Mouse (Mus musculus) midbrain, postnatal 0 days (tissue): ENCODE data around the gene Anapc16. TPM values are rescaled to one million over a fixed set of nuclear protein-coding genes. Genes with fewer than 3 reads are reported as not detected.
"Not testable (repeated sequence)": the region's sequence is repeated elsewhere in the genome, so short reads cannot be mapped to it uniquely, and the experiment has no call there.

Experiments
- ATAC-seq: fragments of 200-750 bp; cut with Nextera tagmentation; 2 replicates; pipeline ENCODE4 v1.8.0; 2017; ENCODE audit warnings: moderate number of reproducible peaks, mild to moderate bottlenecking, moderate TSS enrichment, moderate library complexity; ENCODE audit not compliant: low FRiP score
- DNase-seq: peaks from one replicate; pipeline ENCODE4 v3.0.0-alpha.2; 2015; ENCODE audit warnings: low spot score
- H3K27ac ChIP-seq: fragments of 300-500 bp; sonication (generic); 2 replicates; pipeline ENCODE4 v1.5.1; 2014; ENCODE audit warnings: low read depth, mild to moderate bottlenecking, low read length, mixed read lengths
- H3K27me3 ChIP-seq: fragments of 300-500 bp; sonication (generic); 2 replicates; pipeline ENCODE4 v1.6.1; 2014; ENCODE audit warnings: low read length, control low read depth, mixed read lengths; ENCODE audit not compliant: insufficient read depth
- H3K36me3 ChIP-seq: fragments of 300-500 bp; sonication (generic); 2 replicates; pipeline ENCODE4 v1.6.1; 2014; ENCODE audit warnings: low read length, control low read depth, mixed read lengths; ENCODE audit not compliant: insufficient read depth
- H3K4me1 ChIP-seq: fragments of 300-500 bp; sonication (generic); 2 replicates; pipeline ENCODE4 v1.6.1; 2014; ENCODE audit warnings: mild to moderate bottlenecking, control low read depth, antibody characterized with exemption, low read length, mixed read lengths; ENCODE audit not compliant: insufficient read depth
- H3K4me2 ChIP-seq: fragments of 300-500 bp; sonication (generic); 2 replicates; pipeline ENCODE4 v1.6.1; 2014; ENCODE audit warnings: low read depth, mild to moderate bottlenecking, low read length, mixed read lengths; ENCODE audit not compliant: poor library complexity, severe bottlenecking
- H3K4me3 ChIP-seq: fragments of 300-500 bp; sonication (generic); 2 replicates; pipeline ENCODE4 v1.5.1; 2014; ENCODE audit warnings: low read depth, mild to moderate bottlenecking, low read length, moderate library complexity
- H3K9ac ChIP-seq: fragments of 300-500 bp; sonication (generic); replicated peaks from 2 replicates; pipeline ENCODE4 v1.6.1; 2014; ENCODE audit warnings: mild to moderate bottlenecking, low read length, moderate library complexity, mixed read lengths; ENCODE audit not compliant: poor library complexity, severe bottlenecking
- H3K9me3 ChIP-seq: fragments of 300-500 bp; sonication (generic); 2 replicates; pipeline ENCODE4 v1.6.1; 2016; ENCODE audit warnings: low read length, control low read depth
- CTCF ChIP-seq: IDR thresholded peaks from 2 replicates; pipeline ENCODE4 v1.5.1; 2016; ENCODE audit warnings: antibody characterized with exemption, mild to moderate bottlenecking
- WGBS: fragments of 180-500 bp; shearing (Covaris S2); extraction: QIAGEN DNeasy Blood & Tissue Kit; methylation state at CpG from one replicate; pipeline ENCODE4 v1.1.7; 2014; 5-methylcytosine and 5-hydroxymethylcytosine counted together
- polyA plus RNA-seq: library from polyadenylated mRNA; unstranded; fragments of >200 nt; fragmentation: Nextera tagmentation; extraction: Ambion mirVana; gene quantifications from 2 replicates; pipeline ENCODE4 v1.2.1, GENCODE M21; 2015
- total RNA-seq: library from RNA; depleted of rRNA; stranded (reverse); fragments of >200 nt; gene quantifications from 2 replicates; pipeline ENCODE4 v1.2.3, GENCODE M21; 2014

The Anapc16 gene
- total and polyA plus RNA-seq, 2 experiments from 2014 or later, result 57.4 to 118 TPM

- Histone ChIP-seq H3K27me3 (no peaks in the 10 kb centered on the region), H3K9me3 (no peaks in the 10 kb centered on the region), H3K4me1 (no peaks in the 10 kb centered on the region), H3K36me3 (peaks cover 16% of the 10 kb centered on the region; the same call in 1 of the 2 replicates), H3K4me3 (no peak overlapping the region), H3K27ac (no peak overlapping the region), H3K9ac (no peak overlapping the region), H3K4me2 (no peak overlapping the region)
- ATAC-seq (no peak), DNase-seq (no peak)
- 72% methylated on average over 3 of the region's 3 CpGs for WGBS
- no peak for TF ChIP-seq CTCF
These were observed 6.2 kb upstream of the Anapc16 start for GRCm38 (mm10) chr10:60009115-60009514.

DNA sequence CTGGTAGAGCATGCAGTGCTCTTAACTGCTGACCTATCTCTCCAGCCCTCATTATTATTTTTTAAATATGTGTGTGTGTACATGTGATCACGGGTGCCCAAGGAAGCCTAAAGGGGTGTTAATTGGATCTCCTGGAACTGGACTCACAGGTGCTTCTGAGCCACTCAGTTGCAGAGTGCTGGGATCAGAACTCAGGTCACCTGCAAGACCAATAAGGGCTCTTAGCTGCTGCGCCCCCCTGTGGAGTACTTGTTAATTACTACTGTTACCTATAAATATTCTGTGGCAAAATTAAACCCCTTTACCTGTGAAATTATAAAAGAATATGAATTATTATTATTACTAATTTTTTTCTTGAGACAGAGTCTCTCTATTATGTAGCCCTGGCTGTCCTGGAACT, 2.3 kb upstream of the Anapc16 start:
- 60% methylated on average over 2 of the region's 2 CpGs for WGBS
- no peaks in the 10 kb centered on the region for H3K27me3 ChIP-seq
- TF ChIP-seq CTCF, result peak; percentile 40; the same call in 1 of the 2 replicates
- H3K4me2 ChIP-seq, result no peak overlapping the region
- DNase-seq (no peak), ATAC-seq (no peak)
- H3K4me1 ChIP-seq, result peaks cover 6% of the 10 kb centered on the region; the same call in 1 of the 2 replicates
- no peak overlapping the region for H3K9ac ChIP-seq
- H3K9me3 ChIP-seq, result no peaks in the 10 kb centered on the region
- no peak overlapping the region for H3K4me3 ChIP-seq
- H3K27ac ChIP-seq, result no peak overlapping the region
- peaks cover 8% of the 10 kb centered on the region; the same call in 1 of the 2 replicates for H3K36me3 ChIP-seq

DNA sequence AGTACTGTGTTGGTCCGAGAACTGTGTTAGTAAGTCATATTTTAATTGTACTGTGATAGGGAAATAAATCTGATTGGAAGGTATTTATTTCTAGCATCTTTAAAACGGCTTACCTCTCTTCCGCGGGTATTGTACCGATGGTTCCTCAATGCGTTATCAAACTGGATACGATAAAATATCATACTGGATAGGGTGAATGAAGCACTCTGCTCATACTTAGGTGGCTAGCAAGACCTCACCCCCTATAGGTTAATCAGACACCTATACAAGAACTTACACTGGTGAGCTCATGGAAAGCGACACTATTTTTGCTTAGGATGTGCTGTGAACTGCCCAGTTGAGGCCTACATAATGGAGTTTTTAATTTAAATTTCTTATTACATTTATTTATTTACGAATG, 912 bp upstream of the Anapc16 start:
- H3K9me3 ChIP-seq, result no peaks in the 10 kb centered on the region
- TF ChIP-seq CTCF, result no peak
- H3K36me3 ChIP-seq, result 0 out of 2 replicates have a peak, but pooled peaks cover 3% of the 10 kb centered on the region
- 67% methylated on average over 9 of the region's 9 CpGs for WGBS
- ATAC-seq (no peak), DNase-seq (no peak)
- peak overlapping the region; percentile 62 for H3K4me3 ChIP-seq
- H3K27ac ChIP-seq, result peak overlapping the region; percentile 98
- peaks cover 6% of the 10 kb centered on the region; the same call in 1 of the 2 replicates for H3K4me1 ChIP-seq
- H3K9ac ChIP-seq, result peak overlapping the region; percentile 72
- no peaks in the 10 kb centered on the region for H3K27me3 ChIP-seq
- peak overlapping the region; percentile 67 for H3K4me2 ChIP-seq

- DNase-seq (peak; percentile 49), ATAC-seq (no peak; the same call in 1 of the 2 replicates)
- Histone ChIP-seq H3K27ac (peak overlapping the region; percentile 98), H3K9me3 (no peaks in the 10 kb centered on the region), H3K4me1 (peaks cover 6% of the 10 kb centered on the region; the same call in 1 of the 2 replicates), H3K4me2 (peak overlapping the region; percentile 67), H3K4me3 (peak overlapping the region; percentile 62), H3K9ac (peak overlapping the region; percentile 72), H3K36me3 (no peaks in the 10 kb centered on the region), H3K27me3 (no peaks in the 10 kb centered on the region)
- TF ChIP-seq CTCF, result peak; percentile 49
- WGBS, result under 1% methylated on average over 20 of the region's 21 CpGs
These were observed 348 bp upstream of the Anapc16 start for GRCm38 (mm10) chr10:60003213-60003752.

GRCm38 (mm10) chr10:60002203-60002602, 732 bp downstream of the Anapc16 start:
- Histone ChIP-seq H3K4me1 (peaks cover 6% of the 10 kb centered on the region; the same call in 1 of the 2 replicates), H3K4me2 (peak overlapping the region; percentile 67), H3K4me3 (peak overlapping the region; percentile 62), H3K27ac (peak overlapping the region; percentile 98), H3K9ac (peak overlapping the region; percentile 72), H3K27me3 (no peaks in the 10 kb centered on the region), H3K36me3 (no peaks in the 10 kb centered on the region), H3K9me3 (no peaks in the 10 kb centered on the region)
- WGBS, result 6% methylated on average over 12 of the region's 12 CpGs
- DNase-seq (no peak), ATAC-seq (0 out of 2 replicates have a peak, but pooled peaks have one; percentile 2)
- no peak for TF ChIP-seq CTCF

DNA sequence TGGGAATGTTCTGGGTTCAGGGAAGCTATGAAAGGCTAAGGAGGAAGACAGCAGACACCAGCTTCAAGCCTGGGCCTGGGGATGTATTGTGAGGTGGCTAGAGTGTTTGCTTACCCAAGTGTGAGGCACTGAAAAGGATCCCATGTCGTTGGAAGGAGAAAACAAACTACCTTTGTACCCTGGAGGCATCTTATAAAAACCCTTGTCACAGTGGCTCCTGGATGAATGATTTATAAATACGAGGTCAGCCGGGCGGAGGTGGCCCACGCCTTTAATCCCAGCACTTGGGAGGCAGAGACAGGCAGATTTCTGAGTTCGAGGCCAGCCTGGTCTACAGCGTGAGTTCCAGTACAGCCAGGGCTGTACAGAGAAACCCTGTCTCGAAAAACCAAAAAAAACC, 1.3 kb downstream of the Anapc16 start:
- WGBS, result 87% methylated on average over 8 of the region's 8 CpGs
- H3K27ac ChIP-seq, H3K9ac ChIP-seq, ATAC-seq, H3K9me3 ChIP-seq, H3K36me3 ChIP-seq, H3K27me3 ChIP-seq, DNase-seq, H3K4me1 ChIP-seq: not testable (repeated sequence)
- peak overlapping the region; percentile 67; the same call in 1 of the 2 replicates for H3K4me2 ChIP-seq
- peak overlapping the region; percentile 62 for H3K4me3 ChIP-seq
